Mouse (Mus musculus): Measurements from ENCODE around the gene Bcl9l. TPM values are rescaled to one million over a fixed set of nuclear protein-coding genes. Genes with fewer than 3 reads are reported as not detected.
A peak's percentile ranks its signal among the peaks of the same experiment; 100 is the strongest.

Gene Bcl9l
- polyA plus RNA-seq, 1 experiment from 2014 or later = 10.1 TPM

DNA sequence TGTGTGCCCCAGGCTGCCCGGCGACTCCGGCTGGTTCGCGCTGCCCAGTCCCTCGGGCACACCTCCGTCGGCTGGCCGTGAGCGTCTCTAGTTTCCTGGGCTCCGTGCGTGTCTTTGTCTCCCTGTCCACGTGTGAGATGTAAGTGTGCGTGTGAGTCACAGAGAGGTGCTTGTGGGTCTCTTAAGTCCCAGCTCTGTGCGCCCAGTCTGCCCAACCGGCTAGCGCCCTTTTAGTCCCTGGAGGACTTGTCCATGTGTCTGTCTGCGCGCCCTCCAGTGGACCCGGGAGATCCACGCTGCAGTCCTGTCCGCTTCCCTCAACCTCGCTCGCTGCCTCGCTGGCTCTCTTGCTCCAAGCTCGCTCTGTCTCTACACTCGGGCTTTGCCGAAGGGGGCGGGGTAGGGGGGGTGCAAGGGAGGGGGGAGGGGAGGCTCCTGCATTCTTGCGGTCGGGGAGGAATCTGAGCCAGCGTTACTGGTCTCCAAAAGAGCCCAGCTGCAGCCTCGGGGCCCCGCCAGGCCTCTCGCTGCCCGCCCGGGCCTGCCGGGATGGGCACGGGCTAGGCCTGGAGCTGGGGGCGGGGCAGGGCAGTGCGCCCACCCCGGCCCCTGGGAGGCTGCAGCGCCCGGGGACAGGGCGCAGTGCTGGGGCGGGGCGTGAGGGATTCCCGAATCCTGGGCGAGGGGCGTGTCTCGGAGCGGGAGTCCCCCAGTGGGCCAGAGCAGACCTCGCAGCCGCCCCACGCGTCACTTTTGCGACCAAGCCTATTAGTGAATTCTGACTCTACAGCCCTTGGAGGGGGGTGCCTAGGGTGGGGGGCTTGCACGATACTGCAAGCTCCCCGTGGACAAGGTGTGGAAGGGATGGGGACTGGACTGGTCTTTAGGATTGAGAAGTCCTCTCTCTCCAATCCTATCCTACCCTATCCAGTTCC is 16.1 kb downstream of the Bcl9l start:
- Histone ChIP-seq H3K4me2 (replicated peaks; ENCODE audit: low read depth, low read length) (peak overlapping the region; percentile 86), H3K4me3 (ENCODE audit: low read depth, low read length) (peak overlapping the region; percentile 37), H3K9me3 (ENCODE audit: control insufficient read depth, low read length) (no peaks in the 10 kb centered on the region), H3K4me1 (replicated peaks; ENCODE audit: control insufficient read depth, insufficient read depth, low read length) (peaks cover 37% of the 10 kb centered on the region), H3K27me3 (ENCODE audit: control insufficient read depth, insufficient read depth, low read length) (no peaks in the 10 kb centered on the region), H3K27ac (ENCODE audit: low read depth, low read length) (peak overlapping the region; percentile 81), H3K9ac (ENCODE audit: low read depth, low read length) (peak overlapping the region; percentile 63), H3K36me3 (ENCODE audit: control insufficient read depth, insufficient read depth, low read length) (0 out of 2 replicates have a peak, but pooled peaks cover 2% of the 10 kb centered on the region)
- WGBS = under 1% methylated on average over 54 of the region's 59 CpGs
- DNase-seq (ENCODE audit: low spot score) (peak; percentile 78), ATAC-seq (ENCODE audit: low FRiP score) (peak; percentile 77)

DNA sequence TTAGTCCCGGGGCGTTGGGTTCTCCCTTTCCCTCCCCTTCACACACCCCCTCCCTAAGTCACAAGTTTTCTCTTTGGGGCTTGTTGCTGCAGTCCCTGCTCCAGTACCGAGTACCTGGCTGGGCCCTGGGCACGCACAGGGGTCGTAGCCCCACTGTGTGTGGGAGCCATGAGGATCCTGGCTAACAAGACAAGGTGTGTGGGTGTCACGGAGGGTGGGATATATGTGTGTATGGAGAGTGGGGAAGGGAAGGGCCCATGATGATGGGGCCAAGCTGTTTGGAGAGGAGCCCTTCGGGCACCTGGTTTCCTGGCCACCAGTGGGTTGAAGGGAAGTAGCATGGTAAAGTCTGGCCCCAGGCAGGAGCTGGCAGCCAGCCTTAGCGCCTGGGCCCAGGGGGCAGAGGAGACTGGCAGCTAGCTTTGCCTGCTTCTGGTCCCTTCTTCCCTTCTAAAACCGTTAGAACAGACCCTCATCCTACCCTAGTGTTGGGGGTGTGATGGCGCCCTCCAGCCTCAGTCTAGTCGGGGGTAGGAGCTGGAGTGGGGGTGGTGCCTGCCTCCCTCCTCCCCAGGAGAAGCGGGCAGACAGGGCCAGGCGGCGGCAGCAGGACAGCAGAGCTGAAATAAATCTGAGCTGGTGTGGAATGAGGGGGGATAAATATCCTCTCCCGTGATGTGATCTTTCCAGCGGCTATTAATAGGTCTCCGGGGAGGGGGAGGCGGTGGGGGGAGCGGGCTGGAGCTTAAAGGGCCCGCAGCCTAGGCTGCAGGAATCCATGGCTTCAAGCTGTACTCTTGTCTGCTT is 16.9 kb downstream of the Bcl9l start:
- Histone ChIP-seq H3K4me2 (replicated peaks; ENCODE audit: low read depth, low read length) (peak overlapping the region; percentile 86), H3K27ac (ENCODE audit: low read depth, low read length) (peak overlapping the region; percentile 81), H3K4me3 (ENCODE audit: low read depth, low read length) (peak overlapping the region; percentile 37), H3K9ac (ENCODE audit: low read depth, low read length) (peak overlapping the region; percentile 63; the same call in 1 of the 2 replicates), H3K9me3 (ENCODE audit: control insufficient read depth, low read length) (no peaks in the 10 kb centered on the region), H3K4me1 (replicated peaks; ENCODE audit: control insufficient read depth, insufficient read depth, low read length) (peaks cover 28% of the 10 kb centered on the region), H3K36me3 (ENCODE audit: control insufficient read depth, insufficient read depth, low read length) (0 out of 2 replicates have a peak, but pooled peaks cover 2% of the 10 kb centered on the region), H3K27me3 (ENCODE audit: control insufficient read depth, insufficient read depth, low read length) (no peaks in the 10 kb centered on the region)
- ATAC-seq (ENCODE audit: low FRiP score) (peak; percentile 31), DNase-seq (ENCODE audit: low spot score) (peak; percentile 64)
- 9% methylated on average over 20 of the region's 20 CpGs for WGBS

DNA sequence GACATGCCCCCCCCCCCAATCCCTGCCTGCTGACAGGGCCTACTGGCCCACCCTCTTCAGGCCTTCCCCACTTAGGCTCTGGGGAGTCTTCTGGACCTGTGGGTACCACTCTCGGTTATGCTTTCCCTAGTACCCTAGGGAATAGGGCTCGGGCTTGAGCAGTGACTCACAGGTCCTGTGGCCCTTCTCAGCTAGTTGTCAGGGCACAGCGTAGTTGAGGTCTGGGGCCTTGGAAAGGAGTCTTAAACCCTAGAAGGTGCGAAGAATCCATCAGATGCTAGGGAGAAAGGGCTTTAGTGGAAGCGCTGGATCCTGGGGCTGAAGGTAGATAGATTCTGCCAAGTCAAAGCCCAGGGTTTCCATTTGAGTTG is 17.5 kb downstream of the Bcl9l start:
- no peaks in the 10 kb centered on the region for H3K9me3 ChIP-seq (ENCODE audit: control insufficient read depth, low read length)
- DNase-seq (ENCODE audit: low spot score) (no peak), ATAC-seq (ENCODE audit: low FRiP score) (no peak)
- H3K9ac ChIP-seq (ENCODE audit: low read depth, low read length) = no peak overlapping the region
- H3K4me3 ChIP-seq (ENCODE audit: low read depth, low read length) = no peak overlapping the region
- peaks cover 27% of the 10 kb centered on the region for H3K4me1 ChIP-seq (replicated peaks; ENCODE audit: control insufficient read depth, insufficient read depth, low read length)
- no peaks in the 10 kb centered on the region for H3K27me3 ChIP-seq (ENCODE audit: control insufficient read depth, insufficient read depth, low read length)
- H3K36me3 ChIP-seq (ENCODE audit: control insufficient read depth, insufficient read depth, low read length) = 0 out of 2 replicates have a peak, but pooled peaks cover 4% of the 10 kb centered on the region
- peak overlapping the region; percentile 24; the same call in 1 of the 2 replicates for H3K27ac ChIP-seq (ENCODE audit: low read depth, low read length)
- WGBS = 35% methylated on average over 5 of the region's 5 CpGs
- H3K4me2 ChIP-seq (replicated peaks; ENCODE audit: low read depth, low read length) = peak overlapping the region; percentile 4; the same call in 1 of the 2 replicates

GRCm38 (mm10) chr9:44500638-44501175 is 18.1 kb downstream of the Bcl9l start:
- H3K4me2 ChIP-seq (replicated peaks; ENCODE audit: low read depth, low read length) = no peak overlapping the region
- no peak for ATAC-seq (ENCODE audit: low FRiP score)
- 43% methylated on average over 8 of the region's 8 CpGs for WGBS
- peak overlapping the region; percentile 24; the same call in 1 of the 2 replicates for H3K27ac ChIP-seq (ENCODE audit: low read depth, low read length)
- no peaks in the 10 kb centered on the region for H3K9me3 ChIP-seq (ENCODE audit: control insufficient read depth, low read length)
- 0 out of 2 replicates have a peak, but pooled peaks cover 4% of the 10 kb centered on the region for H3K36me3 ChIP-seq (ENCODE audit: control insufficient read depth, insufficient read depth, low read length)
- H3K27me3 ChIP-seq (ENCODE audit: control insufficient read depth, insufficient read depth, low read length) = no peaks in the 10 kb centered on the region
- no peak for DNase-seq (ENCODE audit: low spot score)
- H3K9ac ChIP-seq (ENCODE audit: low read depth, low read length) = no peak overlapping the region
- H3K4me1 ChIP-seq (replicated peaks; ENCODE audit: control insufficient read depth, insufficient read depth, low read length) = peaks cover 27% of the 10 kb centered on the region
- no peak overlapping the region for H3K4me3 ChIP-seq (ENCODE audit: low read depth, low read length)

GRCm38 (mm10) chr9:44501206-44501879 is 18.7 kb downstream of the Bcl9l start:
- Histone ChIP-seq H3K4me3 (ENCODE audit: low read depth, low read length) (no peak overlapping the region), H3K27ac (ENCODE audit: low read depth, low read length) (no peak overlapping the region), H3K4me2 (replicated peaks; ENCODE audit: low read depth, low read length) (peak overlapping the region; percentile 11; the same call in 1 of the 2 replicates), H3K4me1 (replicated peaks; ENCODE audit: control insufficient read depth, insufficient read depth, low read length) (peaks cover 27% of the 10 kb centered on the region), H3K27me3 (ENCODE audit: control insufficient read depth, insufficient read depth, low read length) (no peaks in the 10 kb centered on the region), H3K9me3 (ENCODE audit: control insufficient read depth, low read length) (no peaks in the 10 kb centered on the region), H3K9ac (ENCODE audit: low read depth, low read length) (no peak overlapping the region), H3K36me3 (ENCODE audit: control insufficient read depth, insufficient read depth, low read length) (0 out of 2 replicates have a peak, but pooled peaks cover 4% of the 10 kb centered on the region)
- ATAC-seq (ENCODE audit: low FRiP score) = no peak
- WGBS = 39% methylated on average over 10 of the region's 10 CpGs
- DNase-seq (ENCODE audit: low spot score) = no peak

- no peak for ATAC-seq (ENCODE audit: low FRiP score)
- Histone ChIP-seq H3K4me3 (ENCODE audit: low read depth, low read length) (no peak overlapping the region), H3K9ac (ENCODE audit: low read depth, low read length) (no peak overlapping the region), H3K36me3 (ENCODE audit: control insufficient read depth, insufficient read depth, low read length) (0 out of 2 replicates have a peak, but pooled peaks cover 4% of the 10 kb centered on the region), H3K27me3 (ENCODE audit: control insufficient read depth, insufficient read depth, low read length) (no peaks in the 10 kb centered on the region), H3K4me2 (replicated peaks; ENCODE audit: low read depth, low read length) (peak overlapping the region; percentile 11; the same call in 1 of the 2 replicates), H3K9me3 (ENCODE audit: control insufficient read depth, low read length) (no peaks in the 10 kb centered on the region), H3K4me1 (replicated peaks; ENCODE audit: control insufficient read depth, insufficient read depth, low read length) (peaks cover 25% of the 10 kb centered on the region), H3K27ac (ENCODE audit: low read depth, low read length) (no peak overlapping the region)
- peak; percentile 89 for DNase-seq (ENCODE audit: low spot score)
- WGBS = 0% methylated on average over 4 of the region's 4 CpGs
These were observed 19.4 kb downstream of the Bcl9l start for GRCm38 (mm10) chr9:44502006-44502405.

DNA sequence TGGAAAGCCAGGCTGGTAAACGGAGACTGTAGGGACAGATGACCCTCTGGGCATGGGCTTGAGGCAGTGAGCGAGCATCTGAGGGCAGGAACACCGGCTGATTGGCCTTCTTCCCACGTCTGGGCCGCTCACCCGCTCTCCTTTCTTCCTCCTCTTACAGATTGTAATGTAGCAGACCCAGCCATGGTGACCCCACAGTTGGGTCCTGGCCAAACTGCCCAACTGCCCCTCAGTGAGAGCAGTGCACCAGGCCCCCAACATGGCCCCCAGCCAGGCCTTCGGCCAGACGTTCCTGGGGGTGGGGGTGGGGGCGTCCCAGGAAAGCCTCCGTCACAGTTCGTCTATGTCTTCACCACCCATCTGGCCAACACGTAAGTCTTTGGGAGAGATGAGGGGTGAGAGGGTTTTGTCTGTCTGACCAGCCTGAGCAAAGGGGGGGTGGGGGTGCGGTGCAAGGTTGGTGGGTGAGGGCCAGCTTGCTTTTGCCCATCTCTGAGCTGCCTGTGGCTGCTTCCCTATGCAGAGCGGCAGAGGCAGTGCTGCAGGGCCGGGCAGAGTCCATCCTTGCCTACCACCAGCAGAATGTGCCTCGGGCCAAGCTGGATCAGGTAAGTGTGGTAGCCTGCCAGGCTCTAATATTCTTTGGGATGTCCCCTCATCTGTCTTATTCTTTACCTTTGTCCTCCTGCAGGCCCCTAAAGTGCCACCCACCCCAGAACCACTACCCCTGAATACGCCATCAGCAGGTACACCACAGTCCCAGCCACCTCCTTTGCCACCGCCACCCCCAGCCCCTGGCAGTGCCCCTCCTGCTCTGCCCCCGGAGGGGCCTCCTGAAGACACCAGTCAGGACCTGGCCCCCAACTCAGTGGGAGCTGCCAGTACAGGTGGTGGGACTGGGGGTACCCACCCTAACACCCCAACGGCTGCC is 22.5 kb downstream of the Bcl9l start:
- Histone ChIP-seq H3K27ac (ENCODE audit: low read depth, low read length) (no peak overlapping the region), H3K36me3 (ENCODE audit: control insufficient read depth, insufficient read depth, low read length) (0 out of 2 replicates have a peak, but pooled peaks cover 4% of the 10 kb centered on the region), H3K27me3 (ENCODE audit: control insufficient read depth, insufficient read depth, low read length) (no peaks in the 10 kb centered on the region), H3K4me3 (ENCODE audit: low read depth, low read length) (no peak overlapping the region), H3K4me2 (replicated peaks; ENCODE audit: low read depth, low read length) (no peak overlapping the region), H3K9ac (ENCODE audit: low read depth, low read length) (no peak overlapping the region), H3K9me3 (ENCODE audit: control insufficient read depth, low read length) (no peaks in the 10 kb centered on the region), H3K4me1 (replicated peaks; ENCODE audit: control insufficient read depth, insufficient read depth, low read length) (peaks cover 5% of the 10 kb centered on the region; the same call in 1 of the 2 replicates)
- no peak for ATAC-seq (ENCODE audit: low FRiP score)
- WGBS = 81% methylated on average over 20 of the region's 20 CpGs
- no peak for DNase-seq (ENCODE audit: low spot score)
